Mouse (Mus musculus) bone marrow macrophage, adult 2 months (primary cell): ENCODE data around the gene Ppp1r1b.

ENCODE experiments used
- CTCF ChIP-seq: IDR thresholded peaks from 2 replicates; pipeline ENCODE4 v1.5.1; 2012; ENCODE audit warnings: low read depth, mild to moderate bottlenecking, low read length, moderate library complexity
- POLR2A ChIP-seq: IDR thresholded peaks from 2 replicates; pipeline ENCODE4 v1.6.1; 2012; ENCODE audit warnings: mild to moderate bottlenecking, low read depth, low read length, borderline replicate concordance

- TF ChIP-seq CTCF = no peak
- no peak for TF ChIP-seq POLR2A
These were observed 9.7 kb upstream of the Ppp1r1b start for GRCm38 (mm10) chr11:98338507-98338961.
